Comparison of ENCODE assay signal across 10 mouse cellular contexts in the genomic region with DNA sequence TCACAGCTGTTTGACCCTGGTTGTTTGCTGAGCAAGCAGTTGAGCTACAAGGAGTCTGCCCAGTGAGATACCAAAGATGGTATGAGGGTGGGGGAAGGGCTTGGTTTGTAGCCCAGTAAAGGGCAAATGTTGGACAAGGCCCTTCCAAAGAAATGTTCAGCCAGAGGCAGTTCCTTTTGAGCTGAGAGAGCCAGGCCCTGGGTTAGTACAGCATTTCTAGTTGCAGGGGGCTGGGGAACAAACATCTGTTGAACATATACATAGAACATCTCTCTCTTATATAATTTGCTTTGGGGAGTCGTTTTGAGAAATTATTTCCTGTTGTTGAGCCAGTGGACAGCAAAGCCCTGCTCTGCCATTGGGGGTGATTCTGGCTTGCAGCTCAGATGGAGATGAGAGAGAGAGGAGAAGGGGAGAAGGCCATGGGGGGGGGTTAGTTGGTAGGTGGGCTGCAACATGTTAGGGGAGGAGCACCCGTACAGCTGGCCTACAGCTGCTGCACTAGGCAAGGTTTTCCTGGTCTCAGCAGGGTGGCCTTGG. TPM values are rescaled to one million over a fixed set of nuclear protein-coding genes. Genes with fewer than 3 reads are reported as not detected.
DNase-seq lines count a peak whose midpoint lies in the region; ATAC-seq and TF ChIP-seq lines count a peak whose summit lies in the region.
"Had no signal": no experiment of that assay in that cellular context is flagged by ENCODE, and none has a peak within 500 bp of the region (broad histone marks: within the 10 kb centered on the region; RNA-seq: fewer than 3 reads in every experiment).

No protein-coding gene starts in this region.

- H3K4me2 ChIP-seq in lung, embryonic 15.5 days = no peak overlapping the region
- H3K4me2 ChIP-seq in myocyte (ENCODE audit: low read depth) = peak overlapping the region; percentile 0
- H3K4me2 ChIP-seq: neural tube, embryonic 13.5 days had no signal

- H3K27me3 ChIP-seq in lung, embryonic 15.5 days = no peaks in the 10 kb centered on the region
- no peaks in the 10 kb centered on the region for H3K27me3 ChIP-seq in myocyte (ENCODE audit: control insufficient read depth, insufficient read depth, insufficient read length)
- no peaks in the 10 kb centered on the region for H3K27me3 ChIP-seq in hindbrain, embryonic 10.5 days (ENCODE audit: insufficient read depth, poor library complexity, severe bottlenecking)
- H3K27me3 ChIP-seq: neural tube, embryonic 13.5 days had no signal

- no peaks in the 10 kb centered on the region for H3K36me3 ChIP-seq in lung, embryonic 15.5 days
- no peaks in the 10 kb centered on the region for H3K36me3 ChIP-seq in myocyte (ENCODE audit: control insufficient read depth, insufficient read depth)
- H3K36me3 ChIP-seq in hindbrain, embryonic 10.5 days = no peaks in the 10 kb centered on the region
- H3K36me3 ChIP-seq: neural tube, embryonic 13.5 days had no signal

- H3ac ChIP-seq in myocyte (ENCODE audit: control insufficient read depth, insufficient read length) = no peak overlapping the region

- peak; percentile 75; the same call in 1 of the 2 replicates for ATAC-seq in lung, embryonic 15.5 days (ENCODE audit: borderline replicate concordance, extremely low read depth, low FRiP score, low TSS enrichment)

- no peak for TF ChIP-seq POLR2A in myocyte (IDR thresholded peaks at IDR 0.05; ENCODE audit: insufficient read length, low read depth)

- H3K27ac ChIP-seq in lung, embryonic 15.5 days = peak overlapping the region; percentile 89
- H3K27ac ChIP-seq in hindbrain, embryonic 10.5 days = no peak overlapping the region
- H3K27ac ChIP-seq: neural tube, embryonic 13.5 days had no signal

- peaks cover 32% of the 10 kb centered on the region for H3K4me1 ChIP-seq in lung, embryonic 15.5 days
- H3K4me1 ChIP-seq in hindbrain, embryonic 10.5 days (replicated peaks) = peaks cover 4% of the 10 kb centered on the region; the same call in 1 of the 2 replicates

- no peaks in the 10 kb centered on the region for H3K79me2 ChIP-seq in myocyte (ENCODE audit: control insufficient read depth, insufficient read depth)

- no peaks in the 10 kb centered on the region for H3K9me3 ChIP-seq in lung, embryonic 15.5 days
- no peaks in the 10 kb centered on the region for H3K9me3 ChIP-seq in hindbrain, embryonic 10.5 days
- H3K9me3 ChIP-seq: neural tube, embryonic 13.5 days had no signal

- DNase-seq in embryo, embryonic 10 days (ENCODE audit: low spot score) = peak; percentile 20
- DNase-seq in embryo, embryonic 10.5 days (ENCODE audit: low spot score) = no peak
- no peak for DNase-seq in lung, postnatal 25 days (ENCODE audit: low spot score)
- DNase-seq in kidney, adult 18-20 months = peak; percentile 18
- no peak for DNase-seq in hindbrain, embryonic 10.5 days (ENCODE audit: low spot score)
- no peak for DNase-seq in frontal cortex, adult 2 months (ENCODE audit: extremely low spot score in 1 of 2, low spot score in 1 of 2)
- DNase-seq: cerebellum, adult 11 months had no signal

- H3K4me3 ChIP-seq in lung, embryonic 15.5 days = no peak overlapping the region
- no peak overlapping the region for H3K4me3 ChIP-seq in myocyte
- H3K4me3 ChIP-seq in hindbrain, embryonic 10.5 days = no peak overlapping the region
- H3K4me3 ChIP-seq: neural tube, embryonic 13.5 days had no signal

- 22% methylated on average over 2 of the region's 2 CpGs for WGBS in lung, embryonic 15.5 days
- 79% methylated on average over 2 of the region's 2 CpGs for WGBS in hindbrain, embryonic 10.5 days

- H3K9ac ChIP-seq in lung, embryonic 15.5 days = no peak overlapping the region
- H3K9ac ChIP-seq: neural tube, embryonic 13.5 days had no signal

TF ChIP-seq in myocyte, 11 proteins besides CTCF, POLR2A, EP300 and RAD21:
- TF ChIP-seq REST (IDR thresholded peaks at IDR 0.05; ENCODE audit: insufficient read depth, insufficient read length) (no peak), MYOG (IDR thresholded peaks at IDR 0.05; ENCODE audit: control insufficient read depth in 1 of 3, insufficient read depth in 1 of 3, insufficient read length in 2 of 3, low read depth in 2 of 3) (peak in 1 of 3 experiments; percentile 25)

RNA-seq across cellular contexts. Expression of gene Adamts2, which starts 33.2 kb away (rescaled TPM):
- 12.5 and 13.5 TPM in 2 replicates for polyA plus RNA-seq in lung, embryonic 15.5 days (2015; fragmentation: Nextera tagmentation; extraction: Ambion mirVana)
- 24.9 TPM for polyA plus RNA-seq in myocyte (2012; fragmentation: generic; extraction: Trizol)
- polyA plus RNA-seq in hindbrain, embryonic 10.5 days (2016; fragmentation: Nextera tagmentation; extraction: Ambion mirVana) = 1.3 and 2.8 TPM in 2 replicates
- 6.6 and 7.5 TPM in 2 replicates for polyA plus RNA-seq in frontal cortex, adult 2 months (2012; rRNA removed)

Comparison
In these comparisons a context has a peak if more than half of its experiments do, and no peak if none do; other contexts are left out.
1. DNase-seq: peak in embryo, embryonic 10 days (single experiment) and kidney, adult 18-20 months (single experiment); none in embryo, embryonic 10.5 days (single experiment), lung, postnatal 25 days (single experiment), hindbrain, embryonic 10.5 days (single experiment) and frontal cortex, adult 2 months (0 of 2).